Mouse (Mus musculus) E14TG2a.4 (cell line): ENCODE measurements at regions not wholly inside any gene's neighbourhood (a gene's known extent, or its start where the extent isn't known, plus 50 kb on each side); places are given as distances from the start of the nearest gene placed in this dataset.
A peak's percentile ranks its signal among the peaks of the same experiment; 100 is the strongest.

Experiments
- H3K27me3 ChIP-seq: 2 replicates; pipeline ENCODE4 v1.6.1; 2014; ENCODE audit warnings: low read length, control low read depth; ENCODE audit not compliant: insufficient read depth
- H3K36me3 ChIP-seq: 2 replicates; pipeline ENCODE4 v1.6.1; 2014; ENCODE audit warnings: low read length, control low read depth; ENCODE audit not compliant: insufficient read depth
- H3K4me1 ChIP-seq: replicated peaks from 2 replicates; pipeline ENCODE4 v1.6.1; 2014; ENCODE audit warnings: low read depth, low read length, control low read depth
- H3K4me3 ChIP-seq: replicated peaks from 2 replicates; pipeline ENCODE4 v1.5.1; 2014; ENCODE audit warnings: mild to moderate bottlenecking, low read length
- H3K9me3 ChIP-seq: 2 replicates; pipeline ENCODE4 v1.6.1; 2014; ENCODE audit warnings: low read length, control low read depth
- CTCF ChIP-seq: conservative IDR thresholded peaks from 2 replicates; pipeline ENCODE4 v1.5.1; 2014; ENCODE audit warnings: low read length
- NANOG ChIP-seq: IDR thresholded peaks from 2 replicates; pipeline ENCODE4 v1.6.1; 2014; ENCODE audit warnings: borderline replicate concordance, low read length, mixed read lengths
- POU5F1 ChIP-seq: IDR thresholded peaks from 2 replicates; pipeline ENCODE4 v1.6.1; 2014; ENCODE audit warnings: low read length, borderline replicate concordance

- no peaks in the 10 kb centered on the region for H3K36me3 ChIP-seq
- no peaks in the 10 kb centered on the region for H3K27me3 ChIP-seq
- H3K9me3 ChIP-seq: no peaks in the 10 kb centered on the region
- no peaks in the 10 kb centered on the region for H3K4me1 ChIP-seq
- TF ChIP-seq NANOG (no peak), POU5F1 (no peak), CTCF (no peak)
- H3K4me3 ChIP-seq: no peak overlapping the region
Observed at GRCm38 (mm10) chr5:77838186-77839097, 430.6 kb upstream of the Igfbp7 start.

DNA sequence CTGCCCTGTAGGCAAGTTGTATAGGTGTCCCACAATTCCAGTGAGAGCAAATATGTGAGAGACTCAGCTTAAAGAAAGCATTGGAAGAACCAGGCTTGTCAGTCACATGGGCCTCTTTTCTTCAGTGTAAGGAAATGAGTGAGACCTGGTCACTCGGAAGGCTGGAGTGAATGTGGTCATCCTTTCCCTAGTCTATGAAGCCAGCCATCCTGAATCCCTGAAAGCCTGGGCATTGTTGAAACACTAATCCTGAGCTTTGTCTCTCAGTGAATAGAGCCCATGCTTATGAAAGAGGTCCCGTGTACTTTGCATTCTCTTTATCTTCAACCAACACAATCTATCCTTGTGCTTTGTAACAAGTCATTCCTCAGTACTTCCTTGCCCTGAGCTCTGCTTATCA, 420.1 kb upstream of the Igfbp7 start:
- no peaks in the 10 kb centered on the region for H3K4me1 ChIP-seq
- H3K27me3 ChIP-seq: no peaks in the 10 kb centered on the region
- H3K36me3 ChIP-seq: no peaks in the 10 kb centered on the region
- no peak for TF ChIP-seq CTCF
- no peak for TF ChIP-seq POU5F1
- TF ChIP-seq NANOG: no peak
- peaks cover 13% of the 10 kb centered on the region for H3K9me3 ChIP-seq
- no peak overlapping the region for H3K4me3 ChIP-seq

- no peaks in the 10 kb centered on the region for H3K4me1 ChIP-seq
Observed at GRCm38 (mm10) chr5:77826063-77826462, 418.2 kb upstream of the Igfbp7 start.

GRCm38 (mm10) chr5:77816759-77817280, 409.0 kb upstream of the Igfbp7 start:
- Histone ChIP-seq H3K4me3 (no peak overlapping the region), H3K4me1 (no peaks in the 10 kb centered on the region), H3K36me3 (no peaks in the 10 kb centered on the region), H3K9me3 (peaks cover 10% of the 10 kb centered on the region; the same call in 1 of the 2 replicates), H3K27me3 (no peaks in the 10 kb centered on the region)
- TF ChIP-seq CTCF (no peak), NANOG (no peak), POU5F1 (no peak)

More at GRCm38 (mm10) chr5:77826063-77826462, 418.2 kb upstream of the Igfbp7 start:
- Histone ChIP-seq H3K36me3 (no peaks in the 10 kb centered on the region), H3K4me3 (no peak overlapping the region), H3K9me3 (peaks cover 14% of the 10 kb centered on the region), H3K27me3 (no peaks in the 10 kb centered on the region)
- no peak for TF ChIP-seq NANOG
- no peak for TF ChIP-seq POU5F1
- TF ChIP-seq CTCF: no peak

GRCm38 (mm10) chr5:77809844-77810243, 402.0 kb upstream of the Igfbp7 start:
- no peaks in the 10 kb centered on the region for H3K27me3 ChIP-seq
- peaks cover 1% of the 10 kb centered on the region; the same call in 1 of the 2 replicates for H3K9me3 ChIP-seq
- TF ChIP-seq CTCF: no peak
- TF ChIP-seq POU5F1: no peak
- no peak for TF ChIP-seq NANOG
- H3K4me1 ChIP-seq: no peaks in the 10 kb centered on the region
- no peak overlapping the region for H3K4me3 ChIP-seq
- H3K36me3 ChIP-seq: no peaks in the 10 kb centered on the region

- TF ChIP-seq CTCF (peak; percentile 78), NANOG (no peak)
- Histone ChIP-seq H3K4me3 (no peak overlapping the region), H3K36me3 (no peaks in the 10 kb centered on the region), H3K4me1 (no peaks in the 10 kb centered on the region), H3K9me3 (no peaks in the 10 kb centered on the region), H3K27me3 (no peaks in the 10 kb centered on the region)
Observed at GRCm38 (mm10) chr5:77807726-77808125, 399.9 kb upstream of the Igfbp7 start.

DNA sequence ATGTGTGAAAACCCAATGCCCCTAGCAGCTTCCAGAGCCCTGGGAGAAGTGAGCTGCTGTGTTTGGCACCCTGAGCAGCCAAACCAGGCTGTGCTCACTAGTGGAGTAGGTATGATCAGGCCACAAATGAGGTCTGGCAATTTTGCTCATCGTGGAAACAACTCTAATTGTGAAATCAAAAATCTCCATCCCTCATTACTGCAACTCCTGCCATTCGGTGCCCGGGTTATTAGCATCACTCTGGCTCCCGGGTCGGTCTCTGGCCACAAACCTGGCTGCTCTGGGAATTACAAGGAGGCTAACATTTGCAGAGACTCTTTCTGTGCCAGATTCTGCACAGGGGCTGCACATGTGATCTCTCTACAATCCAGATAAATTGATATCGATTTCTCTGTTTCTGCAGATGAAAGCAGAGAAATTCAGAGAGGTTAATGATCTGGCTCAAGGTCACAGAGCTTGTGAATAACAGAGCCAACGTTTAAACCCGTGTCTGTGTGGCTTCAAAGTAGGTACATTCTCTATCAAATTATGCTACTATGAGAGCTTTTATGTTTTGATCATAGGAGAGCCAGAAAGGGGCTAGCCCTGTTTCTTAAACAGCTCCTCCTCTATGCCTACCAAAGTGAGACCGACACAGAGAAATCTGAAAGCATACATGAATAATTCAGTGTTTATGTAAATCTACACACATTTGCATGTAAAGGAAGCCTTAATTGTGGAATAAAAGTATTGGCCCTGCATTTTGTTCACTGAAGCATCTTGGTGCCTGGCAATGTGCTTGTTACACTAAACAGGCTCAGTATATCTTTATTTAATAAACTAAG, 398.7 kb upstream of the Igfbp7 start:
- Histone ChIP-seq H3K27me3 (no peaks in the 10 kb centered on the region), H3K36me3 (no peaks in the 10 kb centered on the region), H3K4me3 (no peak overlapping the region), H3K9me3 (no peaks in the 10 kb centered on the region), H3K4me1 (no peaks in the 10 kb centered on the region)
- TF ChIP-seq CTCF (no peak), POU5F1 (no peak), NANOG (no peak)

- Histone ChIP-seq H3K36me3 (no peaks in the 10 kb centered on the region), H3K9me3 (no peaks in the 10 kb centered on the region), H3K27me3 (no peaks in the 10 kb centered on the region), H3K4me1 (no peaks in the 10 kb centered on the region), H3K4me3 (no peak overlapping the region)
- TF ChIP-seq POU5F1: no peak
Observed at GRCm38 (mm10) chr5:77805796-77806195, 398.0 kb upstream of the Igfbp7 start.
